Mouse (Mus musculus): ENCODE measurements around the gene Vmn1r206.
"Not testable (repeated sequence)": the region's sequence is repeated elsewhere in the genome, so short reads cannot be mapped to it uniquely, and the experiment has no call there.

Gene Vmn1r206

GRCm38 (mm10) chr13:22624151-22624550 lies at the start of gene Vmn1r206:
Gene Vmn1r206, minus strand, starts transcription at chr13:22624251.
- not testable (repeated sequence) for DNase-seq (ENCODE audit: low read depth in 2 of 2, low spot score in 2 of 2)

DNA sequence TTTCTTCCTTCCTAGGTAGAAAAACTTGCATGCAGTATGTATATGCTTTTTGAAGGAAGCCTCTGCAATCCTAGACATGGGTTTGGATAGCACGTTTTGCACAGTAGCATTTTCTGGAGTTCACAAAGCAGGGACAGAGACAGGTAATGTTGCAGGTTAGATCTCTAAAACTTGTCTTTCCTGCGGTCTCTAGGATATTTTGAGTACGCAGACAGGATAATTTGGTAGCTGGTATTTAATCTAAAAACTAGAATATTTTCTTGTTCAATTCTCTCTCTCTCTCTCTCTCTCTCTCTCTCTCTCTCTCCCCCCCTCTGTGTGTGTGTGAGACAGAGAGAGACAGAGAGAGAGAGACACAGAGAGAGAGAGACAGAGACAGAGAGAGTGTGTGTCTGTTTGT lies 31.2 kb downstream of the Vmn1r206 start, which contains the start of gene Vmn1r205:
TSS of gene Vmn1r205 (minus strand) at position 101 of the 400 bp plus-strand sequence.
- DNase-seq (ENCODE audit: low read depth in 2 of 2, low spot score in 2 of 2) = no peak

DNA sequence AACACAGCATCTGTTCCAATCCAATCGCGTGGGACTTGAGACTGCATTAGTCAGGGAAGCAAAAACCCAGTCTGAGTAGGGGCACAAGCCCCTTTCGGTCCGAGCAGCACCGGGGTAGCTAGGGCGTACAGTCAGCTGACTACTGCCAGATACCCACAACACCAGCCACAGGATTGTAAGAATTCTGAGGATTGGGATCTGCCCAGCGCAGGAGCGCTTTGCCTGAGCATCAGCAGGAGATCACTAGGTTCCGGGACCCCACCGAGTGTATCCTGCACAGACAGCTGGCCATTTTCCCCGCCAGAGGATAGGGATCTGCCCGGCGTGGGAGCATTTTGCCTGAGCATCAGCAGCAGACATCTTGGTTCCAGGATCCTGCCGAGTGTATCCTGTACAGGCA lies 40.7 kb downstream of the Vmn1r206 start:
- not testable (repeated sequence) for DNase-seq (ENCODE audit: low read depth in 2 of 2, low spot score in 2 of 2)

GRCm38 (mm10) chr13:22574911-22575310 lies 49.1 kb downstream of the Vmn1r206 start:
- not testable (repeated sequence) for DNase-seq (ENCODE audit: low read depth in 2 of 2, low spot score in 2 of 2)

Data from CD8-positive naive resting alpha-beta T cell, adult 2 months (primary cell).